Mouse (Mus musculus): ENCODE data around the gene Pi16. TPM values are rescaled to one million over a fixed set of nuclear protein-coding genes. Genes with fewer than 3 reads are reported as not detected.

Gene Pi16
- polyA plus RNA-seq, 1 experiment = 24.5 TPM

- peak; percentile 67 for DNase-seq
- Histone ChIP-seq H3K27ac (ENCODE audit: control insufficient read depth, insufficient read depth, low read length) (no peak overlapping the region), H3K4me3 (ENCODE audit: control insufficient read depth, insufficient read depth, low read length) (no peak overlapping the region), H3K27me3 (ENCODE audit: control insufficient read depth, insufficient read depth, low read length) (no peaks in the 10 kb centered on the region), H3K4me1 (replicated peaks; ENCODE audit: control insufficient read depth, insufficient read depth, low read length) (peaks cover 69% of the 10 kb centered on the region), H3K36me3 (ENCODE audit: control insufficient read depth, insufficient read depth, low read length) (peaks cover 8% of the 10 kb centered on the region; the same call in 1 of the 2 replicates)
- TF ChIP-seq POLR2A (IDR thresholded peaks at IDR 0.05; ENCODE audit: control insufficient read depth, extremely low read depth, insufficient read depth, low read length, poor library complexity) = no peak
- peak; percentile 33; the same call in 1 of the 2 replicates for TF ChIP-seq CTCF (IDR thresholded peaks at IDR 0.05; ENCODE audit: borderline replicate concordance, control insufficient read depth, extremely low read depth, insufficient read depth, low read length, poor library complexity)
- WGBS = 37% methylated on average over 9 of the region's 9 CpGs
Measured at GRCm38 (mm10) chr17:29341591-29342003, 24.1 kb downstream of the Pi16 start.

GRCm38 (mm10) chr17:29342010-29342910 lies 24.8 kb downstream of the Pi16 start:
- Histone ChIP-seq H3K27ac (ENCODE audit: control insufficient read depth, insufficient read depth, low read length) (no peak overlapping the region), H3K4me3 (ENCODE audit: control insufficient read depth, insufficient read depth, low read length) (no peak overlapping the region), H3K4me1 (replicated peaks; ENCODE audit: control insufficient read depth, insufficient read depth, low read length) (peaks cover 71% of the 10 kb centered on the region), H3K27me3 (ENCODE audit: control insufficient read depth, insufficient read depth, low read length) (no peaks in the 10 kb centered on the region), H3K36me3 (ENCODE audit: control insufficient read depth, insufficient read depth, low read length) (peaks cover 1% of the 10 kb centered on the region; the same call in 1 of the 2 replicates)
- WGBS = 93% methylated on average over 13 of the region's 13 CpGs
- DNase-seq = no peak
- no peak for TF ChIP-seq POLR2A (IDR thresholded peaks at IDR 0.05; ENCODE audit: control insufficient read depth, extremely low read depth, insufficient read depth, low read length, poor library complexity)
- no peak for TF ChIP-seq CTCF (IDR thresholded peaks at IDR 0.05; ENCODE audit: borderline replicate concordance, control insufficient read depth, extremely low read depth, insufficient read depth, low read length, poor library complexity)

- TF ChIP-seq POLR2A (IDR thresholded peaks at IDR 0.05; ENCODE audit: control insufficient read depth, extremely low read depth, insufficient read depth, low read length, poor library complexity) (no peak), CTCF (IDR thresholded peaks at IDR 0.05; ENCODE audit: borderline replicate concordance, control insufficient read depth, extremely low read depth, insufficient read depth, low read length, poor library complexity) (no peak)
- DNase-seq = no peak
- Histone ChIP-seq H3K4me3 (ENCODE audit: control insufficient read depth, insufficient read depth, low read length) (no peak overlapping the region), H3K27ac (ENCODE audit: control insufficient read depth, insufficient read depth, low read length) (no peak overlapping the region), H3K4me1 (replicated peaks; ENCODE audit: control insufficient read depth, insufficient read depth, low read length) (peaks cover 65% of the 10 kb centered on the region), H3K36me3 (ENCODE audit: control insufficient read depth, insufficient read depth, low read length) (no peaks in the 10 kb centered on the region), H3K27me3 (ENCODE audit: control insufficient read depth, insufficient read depth, low read length) (no peaks in the 10 kb centered on the region)
- WGBS = 94% methylated on average over 5 of the region's 5 CpGs
Measured at GRCm38 (mm10) chr17:29343241-29343640, 25.8 kb downstream of the Pi16 start.

GRCm38 (mm10) chr17:29345272-29345671 lies 27.8 kb downstream of the Pi16 start:
- H3K27me3 ChIP-seq (ENCODE audit: control insufficient read depth, insufficient read depth, low read length) = no peaks in the 10 kb centered on the region
- peaks cover 48% of the 10 kb centered on the region for H3K4me1 ChIP-seq (replicated peaks; ENCODE audit: control insufficient read depth, insufficient read depth, low read length)
- H3K36me3 ChIP-seq (ENCODE audit: control insufficient read depth, insufficient read depth, low read length) = no peaks in the 10 kb centered on the region
- no peak overlapping the region for H3K4me3 ChIP-seq (ENCODE audit: control insufficient read depth, insufficient read depth, low read length)
- 77% methylated on average over 12 of the region's 12 CpGs for WGBS
- TF ChIP-seq POLR2A (IDR thresholded peaks at IDR 0.05; ENCODE audit: control insufficient read depth, extremely low read depth, insufficient read depth, low read length, poor library complexity) = no peak
- TF ChIP-seq CTCF (IDR thresholded peaks at IDR 0.05; ENCODE audit: borderline replicate concordance, control insufficient read depth, extremely low read depth, insufficient read depth, low read length, poor library complexity) = no peak
- DNase-seq = no peak
- no peak overlapping the region for H3K27ac ChIP-seq (ENCODE audit: control insufficient read depth, insufficient read depth, low read length)

- no peaks in the 10 kb centered on the region for H3K27me3 ChIP-seq (ENCODE audit: control insufficient read depth, insufficient read depth, low read length)
- 12% methylated on average over 11 of the region's 11 CpGs for WGBS
- TF ChIP-seq CTCF (IDR thresholded peaks at IDR 0.05; ENCODE audit: borderline replicate concordance, control insufficient read depth, extremely low read depth, insufficient read depth, low read length, poor library complexity) = no peak
- no peak for TF ChIP-seq POLR2A (IDR thresholded peaks at IDR 0.05; ENCODE audit: control insufficient read depth, extremely low read depth, insufficient read depth, low read length, poor library complexity)
- H3K36me3 ChIP-seq (ENCODE audit: control insufficient read depth, insufficient read depth, low read length) = no peaks in the 10 kb centered on the region
- DNase-seq = no peak
- H3K27ac ChIP-seq (ENCODE audit: control insufficient read depth, insufficient read depth, low read length) = no peak overlapping the region
- H3K4me1 ChIP-seq (replicated peaks; ENCODE audit: control insufficient read depth, insufficient read depth, low read length) = peaks cover 35% of the 10 kb centered on the region
- H3K4me3 ChIP-seq (ENCODE audit: control insufficient read depth, insufficient read depth, low read length) = peak overlapping the region; percentile 78
Measured at GRCm38 (mm10) chr17:29346496-29347125, 29.1 kb downstream of the Pi16 start.

- no peaks in the 10 kb centered on the region for H3K36me3 ChIP-seq (ENCODE audit: control insufficient read depth, insufficient read depth, low read length)
- H3K4me1 ChIP-seq (replicated peaks; ENCODE audit: control insufficient read depth, insufficient read depth, low read length) = peaks cover 29% of the 10 kb centered on the region
- H3K4me3 ChIP-seq (ENCODE audit: control insufficient read depth, insufficient read depth, low read length) = peak overlapping the region; percentile 78
- no peaks in the 10 kb centered on the region for H3K27me3 ChIP-seq (ENCODE audit: control insufficient read depth, insufficient read depth, low read length)
- no peak overlapping the region for H3K27ac ChIP-seq (ENCODE audit: control insufficient read depth, insufficient read depth, low read length)
- WGBS = 1% methylated on average over 45 of the region's 45 CpGs
- TF ChIP-seq POLR2A (IDR thresholded peaks at IDR 0.05; ENCODE audit: control insufficient read depth, extremely low read depth, insufficient read depth, low read length, poor library complexity) (no peak), CTCF (IDR thresholded peaks at IDR 0.05; ENCODE audit: borderline replicate concordance, control insufficient read depth, extremely low read depth, insufficient read depth, low read length, poor library complexity) (no peak)
- DNase-seq = peak; percentile 51
Measured at GRCm38 (mm10) chr17:29347126-29347644, 29.7 kb downstream of the Pi16 start.
